Comparison of ENCODE assay signal across 10 mouse cellular contexts in the genomic region with DNA sequence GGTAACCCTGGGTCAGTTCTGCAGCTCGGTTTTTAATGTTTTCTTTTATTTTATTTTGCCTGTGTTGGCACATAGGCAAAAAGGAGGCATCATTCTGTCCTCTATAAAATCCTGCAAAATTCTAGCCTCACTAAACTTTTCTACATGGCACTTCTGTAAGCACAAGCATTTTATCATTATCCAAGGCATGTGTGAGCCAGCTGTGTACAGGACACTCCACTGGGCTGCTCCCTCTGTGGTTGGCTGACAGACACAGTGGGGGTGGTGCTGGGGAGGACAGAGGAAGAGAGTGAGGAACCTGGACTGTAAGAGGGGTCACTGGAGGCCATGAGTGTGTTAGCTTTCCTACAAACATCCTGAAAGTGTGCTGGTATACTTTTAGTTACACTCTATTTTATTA.
"Had no signal": no experiment of that assay in that cellular context is flagged by ENCODE, and none has a peak within 500 bp of the region (broad histone marks: within the 10 kb centered on the region; RNA-seq: fewer than 3 reads in every experiment).

No protein-coding gene starts in this region.

- H3K4me1 ChIP-seq: midbrain, embryonic 12.5 days had no signal

- H3K4me2 ChIP-seq: midbrain, embryonic 12.5 days had no signal

- H3K9ac ChIP-seq: midbrain, embryonic 12.5 days had no signal

- H3K27ac ChIP-seq: layer of hippocampus, adult 2 months; left cerebral cortex, adult 2 months; limb, embryonic 10.5 days; midbrain, embryonic 12.5 days had no signal

- H3K4me3 ChIP-seq: layer of hippocampus, adult 2 months; left cerebral cortex, adult 2 months; limb, embryonic 10.5 days; midbrain, embryonic 12.5 days had no signal

- H3K9me3 ChIP-seq: limb, embryonic 10.5 days; midbrain, embryonic 12.5 days had no signal

- DNase-seq: kidney, adult 11 months; kidney, postnatal 10 days; kidney, postnatal 4 days; lung, adult 18-20 months; right cerebral cortex, postnatal 14 days; thymus, postnatal 36 days had no signal

- H3K27me3 ChIP-seq: midbrain, embryonic 12.5 days had no signal
